Mouse (Mus musculus): ENCODE results near the gene Stambp.
"Not testable (repeated sequence)": the region's sequence is repeated elsewhere in the genome, so short reads cannot be mapped to it uniquely, and the experiment has no call there.

DNA sequence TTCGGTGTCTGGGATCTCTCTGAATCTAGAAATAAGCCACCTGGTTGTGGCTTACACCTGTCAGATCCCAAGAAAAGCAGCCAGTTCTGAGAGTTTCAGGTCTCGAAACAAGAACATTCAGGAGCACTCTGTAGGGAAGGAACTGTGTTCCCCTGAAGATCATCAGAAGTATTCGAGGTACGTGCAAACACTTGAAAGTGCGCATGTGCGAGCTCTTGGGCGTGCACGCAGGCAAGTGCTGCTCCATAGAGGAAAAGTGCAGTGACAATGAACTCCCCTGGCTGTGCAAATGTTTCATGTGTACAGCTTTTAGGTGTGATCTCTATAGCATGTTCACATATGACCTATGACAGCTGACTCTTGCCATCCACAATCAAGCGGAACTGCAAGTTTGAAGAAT is 12.8 kb upstream of the Stambp start:
- not testable (repeated sequence) for TF ChIP-seq POLR2A (IDR thresholded peaks at IDR 0.05; ENCODE audit: low read depth, low read length); CTCF (IDR thresholded peaks at IDR 0.05; ENCODE audit: borderline replicate concordance, insufficient read depth, low read length)

All from embryonic fibroblast, embryonic 13.5 days (primary cell).